Mouse (Mus musculus) thymus, postnatal 10 days (tissue): ENCODE measurements around the gene Banp.

Experiments used
- DNase-seq, 2 experiments: peaks; one replicate each; pipeline ENCODE4 v3.0.0; 2021; ENCODE audit warnings: low spot score in 2 of 2

Gene Banp

DNA sequence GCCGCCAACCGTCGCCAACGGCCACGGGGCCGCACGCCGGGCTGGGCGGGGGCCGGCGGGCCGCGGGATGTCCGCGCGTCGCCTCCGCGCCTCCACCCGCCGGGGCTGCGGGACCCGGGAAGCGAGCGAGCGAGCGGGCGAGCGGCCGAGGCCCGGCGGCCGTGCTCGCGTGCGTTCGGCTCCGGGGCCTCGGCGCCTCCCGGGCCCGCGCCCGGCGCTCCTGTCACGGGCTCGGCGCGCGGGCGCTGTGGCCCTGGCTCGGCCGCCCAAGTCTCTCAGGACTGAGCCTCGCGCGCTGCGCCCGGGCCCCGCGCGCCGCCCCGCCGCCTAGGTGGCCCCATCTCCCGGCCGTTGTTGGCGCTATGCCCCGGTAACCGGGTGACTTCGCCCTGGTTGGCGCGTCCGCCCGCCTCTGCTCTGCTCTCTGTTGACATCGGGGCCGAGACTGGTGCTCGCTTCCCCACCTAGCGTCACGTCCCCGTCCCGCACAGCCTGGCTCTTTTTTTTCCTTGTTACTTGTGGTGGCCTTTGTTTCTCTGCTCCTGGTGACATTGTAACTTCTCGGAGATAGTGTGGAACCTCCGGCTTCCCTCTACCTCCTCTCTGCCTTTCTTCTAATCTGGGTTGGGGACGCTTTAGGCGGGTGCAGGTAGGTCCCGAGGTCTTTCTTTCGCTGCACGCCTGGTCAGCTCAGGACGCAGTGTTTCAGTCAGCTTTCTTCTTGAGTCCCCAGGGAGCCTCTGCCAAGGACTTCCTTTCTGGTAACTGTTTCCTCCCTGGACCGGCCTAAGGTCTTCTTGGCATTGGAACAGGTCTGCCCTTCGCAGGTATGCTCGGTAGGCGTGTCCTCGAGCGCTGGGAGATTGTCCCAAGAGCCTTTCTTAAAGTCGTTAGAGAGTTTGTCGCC lies 1.5 kb downstream of the Banp start:
- peak; percentile 63 to 70 for DNase-seq

GRCm38 (mm10) chr8:121951656-121952009 lies 2.1 kb downstream of the Banp start:
- no peak for DNase-seq

DNA sequence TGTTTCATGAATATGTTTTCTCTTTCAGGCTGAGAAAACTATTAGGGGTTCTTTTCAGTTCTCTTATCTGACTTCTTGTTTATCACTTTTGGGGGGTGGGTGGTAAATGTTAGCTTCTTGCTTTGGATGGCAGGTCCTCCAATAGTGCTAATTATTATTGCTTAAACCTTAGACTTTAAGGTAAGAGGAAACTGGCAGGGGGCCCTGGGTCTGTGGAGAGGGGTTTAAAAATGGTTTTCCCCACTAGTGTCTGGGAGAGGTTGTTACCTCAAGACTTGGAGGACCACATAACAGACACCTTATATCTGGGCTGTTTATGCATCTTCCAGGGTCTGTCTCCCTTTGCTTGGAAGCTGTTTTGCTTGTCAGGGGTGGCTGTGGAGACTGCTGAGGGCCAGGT lies 2.6 kb downstream of the Banp start:
- no peak for DNase-seq

DNA sequence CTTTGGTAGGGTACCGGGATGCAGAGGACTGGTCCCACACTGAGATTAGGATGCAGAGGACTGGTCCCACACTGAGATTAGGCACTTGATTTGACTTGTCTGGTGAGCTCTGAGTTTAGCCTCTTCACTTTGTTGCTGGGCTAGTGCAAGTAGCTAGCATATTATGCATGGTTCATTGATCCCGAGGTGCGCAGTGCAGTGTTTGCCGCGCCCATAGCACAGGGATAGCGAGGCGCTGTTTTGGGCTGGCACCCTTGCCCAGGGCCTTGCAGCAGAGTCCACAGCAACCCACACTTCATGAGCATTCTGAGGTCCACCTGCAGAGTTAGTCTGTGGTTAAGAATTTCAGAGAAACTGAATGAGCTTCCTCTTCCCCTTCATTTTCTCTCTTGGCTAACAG lies 3.2 kb downstream of the Banp start:
- no peak for DNase-seq

DNA sequence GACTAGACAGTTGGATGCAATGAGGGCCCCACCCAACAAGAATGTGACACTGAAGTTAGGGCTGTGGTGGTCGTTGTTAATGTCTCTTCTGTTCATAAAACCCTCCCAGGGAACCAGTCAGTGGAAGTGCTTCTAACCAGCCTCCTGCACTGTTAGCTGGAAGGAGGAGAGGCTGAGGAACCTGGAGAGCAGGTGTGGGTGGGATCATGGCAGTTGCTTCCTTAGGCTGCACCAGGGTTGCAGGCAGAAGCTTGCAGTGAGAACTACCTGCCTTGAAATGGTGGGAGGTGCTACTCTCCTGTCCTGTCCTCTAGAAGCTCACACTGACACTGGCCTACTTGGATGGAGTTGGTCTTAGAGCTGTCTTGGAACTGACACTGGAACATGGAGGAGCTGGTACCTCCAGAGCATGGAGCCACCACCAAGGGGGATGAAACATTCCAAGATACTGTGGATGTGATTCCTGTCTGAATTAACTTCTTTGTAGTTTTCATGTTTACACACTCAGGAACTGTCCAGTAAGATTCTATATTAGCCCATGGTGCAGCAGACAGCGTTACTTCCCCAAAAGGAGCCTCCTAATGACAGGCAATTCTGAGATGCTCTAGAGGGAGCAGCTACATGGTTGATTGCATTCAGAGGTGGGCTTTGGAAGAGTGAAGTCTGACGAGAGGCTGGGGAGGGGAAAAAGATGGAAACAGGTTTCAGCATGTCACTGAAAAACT lies 4.4 kb downstream of the Banp start:
- DNase-seq, result no peak

GRCm38 (mm10) chr8:121954981-121955555 lies 5.5 kb downstream of the Banp start:
- DNase-seq, result no peak

GRCm38 (mm10) chr8:121955825-121956500 lies 6.4 kb downstream of the Banp start:
- DNase-seq, result no peak

- DNase-seq, result no peak
Measured at GRCm38 (mm10) chr8:121958395-121958794, 8.8 kb downstream of the Banp start.

GRCm38 (mm10) chr8:121962892-121963291 lies 13.3 kb downstream of the Banp start:
- no peak for DNase-seq

DNA sequence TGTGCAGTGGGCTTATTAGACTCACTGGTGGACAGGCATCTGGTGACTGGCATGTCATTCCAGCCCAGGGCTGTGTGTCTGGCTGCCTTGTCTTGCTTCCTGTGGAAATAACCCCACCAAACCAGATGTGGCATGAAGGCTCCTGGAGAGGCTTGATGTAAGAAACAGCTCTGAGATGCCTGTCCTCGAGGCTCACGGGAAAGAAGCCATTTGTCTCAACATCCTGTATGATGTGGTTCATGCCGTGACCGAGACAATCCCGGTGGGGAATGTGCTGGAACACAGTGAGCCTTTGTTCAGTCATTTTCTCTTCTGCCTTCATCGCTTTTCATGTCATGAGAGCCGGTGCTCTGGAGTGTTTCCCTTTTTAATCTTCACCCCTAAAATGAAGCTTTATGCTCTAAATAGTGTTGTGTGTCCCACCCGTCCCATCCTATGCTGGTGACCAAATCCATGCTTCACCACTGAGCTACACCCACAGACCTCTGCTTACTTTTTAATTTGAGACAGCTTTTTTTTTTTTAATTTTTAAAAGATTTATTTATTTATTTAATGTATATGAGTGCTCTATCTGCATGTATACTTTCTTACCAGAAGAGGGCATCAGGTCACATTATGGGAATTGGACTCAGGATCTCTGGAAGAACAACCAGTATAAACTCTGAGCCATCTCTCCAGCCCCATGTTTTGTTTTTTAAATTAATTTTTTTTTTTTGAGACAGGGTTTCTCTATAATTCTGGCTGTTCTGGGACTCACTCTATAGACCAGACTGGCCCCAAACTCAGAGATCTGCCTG lies 15.4 kb downstream of the Banp start:
- DNase-seq, result no peak

GRCm38 (mm10) chr8:121966110-121966509 lies 16.6 kb downstream of the Banp start:
- no peak for DNase-seq

DNA sequence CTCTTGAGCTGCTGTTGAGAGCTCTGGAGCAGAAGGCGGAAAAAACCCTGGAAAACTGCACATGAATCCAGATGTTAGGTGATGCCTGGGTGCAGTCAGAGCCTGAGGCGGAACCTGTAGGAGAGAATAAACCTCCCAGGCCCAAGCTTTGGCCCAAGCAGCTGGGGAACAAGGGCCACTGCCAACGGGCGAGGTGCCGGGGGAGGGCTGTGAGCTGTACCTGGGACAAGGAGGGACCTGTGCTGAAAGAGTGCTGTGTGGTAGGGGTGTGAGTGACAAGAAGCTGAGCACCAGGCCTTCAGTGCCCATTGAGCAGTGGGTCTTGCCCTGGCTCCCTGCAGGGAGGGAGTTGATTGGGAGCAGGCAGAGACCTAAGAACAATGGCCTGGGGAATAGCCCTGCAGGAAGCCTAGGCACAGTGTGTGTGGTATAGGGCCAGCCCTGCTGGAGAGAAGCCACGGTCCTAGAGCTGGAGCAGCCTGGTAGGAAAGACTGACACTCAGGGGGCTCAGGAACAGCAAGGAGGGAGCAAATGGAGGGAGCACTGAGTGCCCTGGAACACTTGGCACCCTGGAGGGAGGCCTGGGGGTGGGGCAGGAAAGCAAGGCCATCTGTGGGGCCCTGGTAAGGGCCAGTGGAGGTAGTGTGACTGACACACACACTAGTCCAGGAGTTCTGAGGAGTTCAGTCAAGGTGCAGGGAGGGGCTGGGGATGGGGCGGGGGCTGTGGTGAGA lies 17.3 kb downstream of the Banp start:
- DNase-seq, result no peak

GRCm38 (mm10) chr8:121967977-121968376 lies 18.4 kb downstream of the Banp start:
- DNase-seq, result no peak

DNA sequence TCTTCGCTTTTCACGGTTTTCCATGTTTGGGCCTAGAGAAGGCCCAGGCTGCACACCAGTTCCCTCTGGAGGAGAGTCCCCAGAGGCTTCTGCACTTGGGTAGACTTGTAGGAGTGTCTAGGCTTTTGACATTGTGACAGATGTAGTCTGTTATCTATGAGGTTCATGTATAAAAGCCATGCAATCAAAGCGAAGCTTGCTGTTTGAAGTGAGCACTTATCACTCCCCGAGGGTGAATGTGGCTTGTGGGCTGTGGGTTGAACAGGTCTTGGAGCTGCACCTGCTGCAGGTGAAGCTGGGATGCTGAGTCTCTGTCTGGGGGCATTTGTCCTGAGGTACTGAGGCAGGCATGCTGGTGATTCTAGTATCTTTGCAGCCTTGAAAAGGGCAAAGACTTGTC lies 19.0 kb downstream of the Banp start:
- no peak for DNase-seq

DNA sequence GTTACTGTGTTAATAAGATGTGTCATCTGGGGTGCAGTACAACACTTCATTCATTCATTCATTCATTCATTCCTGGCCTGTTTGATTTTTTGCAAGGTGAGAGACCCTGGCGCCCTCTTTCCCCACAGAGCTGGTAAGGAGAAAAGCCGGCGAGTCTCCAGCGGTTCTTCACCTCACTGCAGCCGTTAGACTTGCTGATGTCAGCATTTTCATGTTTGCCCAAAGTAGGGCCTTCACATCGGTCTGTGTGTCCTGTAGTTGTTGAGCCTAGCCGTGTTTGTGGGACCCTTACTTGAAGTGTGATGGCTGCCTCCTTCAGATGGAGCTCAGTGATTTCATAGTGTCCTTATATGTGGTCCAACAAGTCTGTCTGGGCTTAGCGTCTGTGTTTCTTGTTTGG lies 20.7 kb downstream of the Banp start:
- no peak for DNase-seq

DNA sequence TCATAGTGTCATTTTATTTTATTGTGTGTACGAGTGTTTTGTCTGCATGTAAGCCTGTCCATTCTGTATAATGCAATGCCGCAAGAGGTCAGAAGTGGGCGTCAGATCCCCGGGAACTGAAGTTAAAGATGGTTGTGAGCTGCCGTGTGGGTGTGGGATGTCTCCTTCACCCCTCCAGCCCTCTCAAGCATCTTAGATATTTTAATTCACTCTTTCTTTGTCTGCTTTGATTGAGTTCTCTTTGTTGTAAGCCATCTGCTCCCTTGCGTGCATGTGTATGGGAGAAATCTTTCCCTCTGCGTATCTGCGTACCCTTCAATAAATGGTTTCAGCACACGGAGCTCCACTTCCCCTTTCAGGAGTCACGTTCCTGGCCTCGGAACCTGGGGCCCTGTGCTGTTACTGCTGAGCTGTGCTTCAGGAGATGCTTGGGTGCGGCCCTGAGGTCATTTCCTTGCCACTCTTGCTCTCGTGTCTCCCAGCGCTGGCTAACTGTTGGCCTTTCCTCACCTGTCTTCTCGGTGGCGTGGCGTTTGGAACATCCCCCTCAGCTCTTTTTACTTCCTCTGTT lies 22.0 kb downstream of the Banp start:
- DNase-seq, result no peak

GRCm38 (mm10) chr8:121973906-121974305 lies 24.4 kb downstream of the Banp start:
- no peak for DNase-seq

DNA sequence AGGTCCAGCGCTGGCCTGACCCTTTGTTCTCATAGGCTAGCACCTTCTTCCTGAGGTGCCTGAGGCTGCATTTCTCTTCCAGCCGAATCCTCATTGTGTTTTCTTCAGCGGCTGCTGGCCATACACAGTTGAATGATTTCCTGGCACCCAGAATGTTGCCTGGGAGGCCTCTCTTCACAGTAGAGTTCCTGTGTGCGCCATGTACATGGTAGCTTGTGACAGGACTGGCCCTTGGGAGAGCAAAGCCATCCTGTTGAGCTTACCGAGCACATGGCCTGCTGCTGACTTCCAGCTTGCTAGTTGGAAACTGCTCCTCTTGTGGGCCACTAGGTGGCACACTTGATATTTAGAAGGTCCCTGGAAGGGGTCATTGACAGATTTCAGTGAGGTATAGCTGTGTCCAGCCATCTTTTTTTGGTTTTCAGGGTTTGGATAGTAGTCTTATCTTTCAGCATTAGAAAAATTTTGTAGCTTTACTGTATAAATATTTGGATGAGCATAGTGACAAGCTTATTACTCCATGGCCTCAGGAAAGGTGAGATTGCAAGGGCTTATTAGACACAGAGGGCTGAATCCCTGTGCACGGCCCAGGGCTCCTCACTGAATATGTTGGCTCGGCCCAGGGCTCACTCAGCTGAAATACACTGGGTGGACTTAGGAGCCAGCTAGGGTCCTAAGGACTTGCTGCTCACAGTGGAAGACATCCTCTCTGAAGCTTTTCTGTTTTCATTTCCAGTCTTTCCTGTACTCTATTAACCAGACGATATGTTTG lies 28.5 kb downstream of the Banp start:
- peak in 1 of 2 experiments; percentile 9 for DNase-seq

DNA sequence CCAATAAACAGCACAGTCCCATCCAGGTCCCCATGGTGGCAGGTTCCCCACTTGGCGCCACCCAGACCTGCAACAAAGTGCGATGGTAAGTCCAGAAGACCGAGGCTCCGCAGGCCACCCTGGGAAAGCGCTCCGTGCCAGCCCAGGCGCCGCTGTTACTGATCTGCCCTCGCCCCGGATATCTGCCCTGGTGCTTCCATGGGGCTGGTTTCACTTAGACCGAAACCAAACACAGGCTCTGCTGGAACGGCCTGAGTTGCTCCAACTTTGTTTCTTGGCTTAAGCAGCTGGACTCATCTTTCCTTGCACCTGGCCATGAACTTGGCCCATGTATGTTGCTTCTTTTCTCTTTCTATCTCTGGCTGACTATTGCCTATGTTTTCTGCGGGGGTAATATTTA lies 29.1 kb downstream of the Banp start:
- DNase-seq, result no peak
